Mouse (Mus musculus) ES-CJ7 (cell line): Measurements from ENCODE around the gene Fate1.
A peak's percentile ranks its signal among the peaks of the same experiment; 100 is the strongest.
"Not testable (repeated sequence)": the region's sequence is repeated elsewhere in the genome, so short reads cannot be mapped to it uniquely, and the experiment has no call there.

Source experiments
- DNase-seq: peaks from one replicate; pipeline ENCODE4 v3.0.0; 2011; ENCODE audit warnings: low read depth, low spot score

The Fate1 gene

GRCm38 (mm10) chrX:71972686-71973085 is at the start of gene Fate1:
Gene Fate1 (plus strand): TSS chrX:71972986.
- DNase-seq = no peak

DNA sequence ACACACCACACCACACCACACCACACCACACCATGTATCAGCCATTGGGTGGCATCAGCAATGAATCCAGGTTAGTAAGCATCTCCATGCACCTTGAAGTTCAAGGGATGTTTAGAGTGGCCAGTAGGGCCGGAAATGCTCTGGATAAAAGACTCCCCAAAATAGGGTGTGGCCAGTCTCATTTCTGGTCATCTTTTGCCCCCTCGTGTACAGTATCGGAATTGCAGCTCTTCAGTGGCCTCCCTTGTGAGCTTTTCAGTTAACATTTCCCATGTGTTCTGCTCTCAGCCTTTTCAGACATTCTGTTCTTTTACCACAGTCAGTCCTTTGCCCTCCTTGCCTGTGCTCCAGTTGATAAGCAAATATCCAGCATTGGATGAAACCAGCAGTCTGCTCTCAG is 26.2 kb upstream of the Fate1 start:
- DNase-seq = peak; percentile 42

DNA sequence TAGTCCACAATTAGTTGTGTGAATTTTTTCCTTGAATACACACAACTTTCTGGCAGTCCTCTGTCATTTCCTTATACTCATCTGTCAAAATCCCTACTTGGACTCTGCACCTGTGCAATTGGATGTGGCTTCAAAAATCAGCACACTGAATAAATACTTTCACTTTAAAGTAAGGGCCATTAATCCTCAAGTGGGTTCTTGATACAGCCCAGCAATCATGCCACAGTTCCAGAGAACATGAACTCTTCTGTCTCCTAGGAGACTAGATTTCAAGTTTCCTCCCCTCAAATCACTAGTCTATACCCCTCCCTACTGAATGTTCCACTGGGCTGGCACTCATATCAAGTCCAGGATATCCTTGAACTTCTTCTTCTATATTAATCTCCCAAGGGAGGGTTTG is 14.4 kb upstream of the Fate1 start:
- no peak for DNase-seq

GRCm38 (mm10) chrX:71962073-71963051 is 10.4 kb upstream of the Fate1 start, which contains the start of gene Prrg3:
Gene Prrg3 (plus strand): TSS chrX:71962624.
- peak; percentile 55 for DNase-seq

DNA sequence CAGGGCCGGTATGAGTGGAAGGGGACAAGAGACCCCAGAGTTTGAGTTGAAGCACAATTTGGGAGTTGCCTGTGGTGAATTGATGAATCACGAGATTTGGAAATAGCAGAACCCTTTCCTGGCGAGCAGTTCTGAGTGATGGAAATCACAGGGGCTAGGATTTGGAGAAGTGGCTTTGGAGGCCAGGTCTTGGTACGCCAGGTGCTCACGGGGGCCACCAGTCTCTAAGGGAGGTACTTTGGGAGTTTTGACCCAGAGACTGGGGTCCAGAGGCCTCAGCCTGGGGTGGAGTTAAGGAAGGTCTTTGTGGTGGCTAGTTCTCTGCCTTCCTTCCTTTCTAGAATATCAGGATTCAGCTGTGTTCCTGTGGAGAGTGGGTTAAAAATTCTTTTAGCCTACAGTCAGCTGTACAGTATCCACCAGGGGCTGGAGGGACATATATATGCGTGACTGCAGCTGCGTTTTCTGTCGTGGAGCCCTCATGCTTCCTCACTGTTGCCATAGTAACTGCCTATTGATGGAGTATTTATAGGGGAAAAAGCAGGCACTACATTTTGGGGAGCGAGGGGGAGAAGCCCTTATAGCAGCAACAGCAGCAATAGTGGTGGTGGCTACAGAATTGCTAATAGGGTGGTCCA is 9.4 kb upstream of the Fate1 start:
- DNase-seq = no peak

- no peak for DNase-seq
Measured at GRCm38 (mm10) chrX:71968216-71968615, 4.6 kb upstream of the Fate1 start.

- no peak for DNase-seq
Measured at GRCm38 (mm10) chrX:71968816-71969215, 4.0 kb upstream of the Fate1 start.

DNA sequence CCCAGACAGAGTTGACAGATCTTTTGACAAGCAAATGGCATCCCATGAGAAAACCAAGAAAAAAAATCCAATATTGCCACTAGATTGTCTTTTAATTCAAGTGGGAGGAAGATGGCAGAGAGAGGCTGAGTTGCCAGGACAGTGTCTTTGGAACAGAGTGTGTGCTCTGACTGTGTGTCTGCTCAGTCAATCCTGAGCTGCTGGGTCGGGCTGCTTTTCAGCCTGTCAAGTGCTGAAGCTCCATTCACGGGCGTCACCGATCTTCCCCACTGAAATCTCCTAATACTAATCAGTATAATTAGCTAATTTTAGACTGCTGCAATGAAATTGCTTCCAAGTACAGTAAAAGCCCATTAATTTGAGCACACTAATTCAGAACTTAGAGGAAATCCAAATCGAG is 1.5 kb upstream of the Fate1 start:
- DNase-seq = no peak

DNA sequence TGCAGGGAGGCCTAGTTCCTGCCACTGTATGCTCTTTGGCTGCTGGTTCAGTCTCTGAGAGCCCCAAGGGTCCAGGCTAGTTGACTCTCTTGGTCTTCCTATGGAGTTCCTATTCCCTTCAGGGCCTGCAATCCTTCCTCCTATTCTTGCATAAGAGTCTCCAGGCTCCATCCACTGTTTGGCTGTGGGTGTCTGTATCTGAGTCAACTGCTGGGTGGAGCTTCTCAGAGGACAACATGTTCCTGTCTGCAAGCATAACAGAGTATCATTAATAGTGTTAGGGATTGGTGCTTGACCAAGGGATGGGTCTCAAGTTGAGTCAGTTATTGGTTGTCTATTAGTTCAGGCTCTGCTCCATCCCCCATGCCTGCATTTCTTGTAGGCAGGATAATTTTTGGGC is 4.9 kb downstream of the Fate1 start:
- not testable (repeated sequence) for DNase-seq

GRCm38 (mm10) chrX:71980443-71980842 is 7.7 kb downstream of the Fate1 start:
- no peak for DNase-seq

DNA sequence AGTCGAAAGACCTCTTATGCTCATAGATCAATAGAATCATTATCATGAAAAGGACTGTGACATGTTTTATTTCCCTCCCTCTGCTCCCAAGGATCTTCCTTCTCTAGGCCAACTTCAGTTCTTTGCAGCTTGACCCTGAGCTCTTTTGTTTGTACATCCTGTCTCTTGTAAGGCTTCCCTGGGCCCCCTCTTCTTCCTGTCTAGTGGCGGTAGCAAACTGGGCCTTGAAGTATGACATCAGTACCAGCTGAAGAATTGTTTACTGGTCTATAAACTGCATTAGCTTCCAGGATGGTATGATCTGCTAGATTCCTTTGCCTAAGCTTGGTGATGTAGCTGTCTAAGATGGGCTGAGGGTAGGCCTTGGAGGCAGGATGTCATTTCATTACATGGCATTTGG is 8.5 kb downstream of the Fate1 start:
- no peak for DNase-seq

DNA sequence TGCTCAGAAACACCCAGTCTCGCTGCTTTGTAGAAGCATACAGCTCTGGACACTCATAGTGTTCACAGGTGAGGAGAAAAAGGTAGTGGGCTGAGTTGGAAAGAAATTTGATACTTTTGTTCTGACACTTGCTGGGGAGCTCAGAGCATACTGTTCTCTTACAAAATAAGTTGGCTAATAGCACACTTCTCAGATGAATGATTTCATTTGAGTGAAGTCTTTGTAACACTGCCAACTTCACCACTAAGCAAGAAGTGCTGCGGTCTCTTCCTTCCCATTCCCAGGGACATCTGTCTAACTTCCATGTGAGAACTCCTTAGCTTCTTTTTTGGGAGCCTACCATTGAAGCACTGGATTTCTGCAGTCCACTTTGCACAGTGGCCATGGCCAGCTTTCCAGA is 10.4 kb downstream of the Fate1 start:
- DNase-seq = no peak

DNA sequence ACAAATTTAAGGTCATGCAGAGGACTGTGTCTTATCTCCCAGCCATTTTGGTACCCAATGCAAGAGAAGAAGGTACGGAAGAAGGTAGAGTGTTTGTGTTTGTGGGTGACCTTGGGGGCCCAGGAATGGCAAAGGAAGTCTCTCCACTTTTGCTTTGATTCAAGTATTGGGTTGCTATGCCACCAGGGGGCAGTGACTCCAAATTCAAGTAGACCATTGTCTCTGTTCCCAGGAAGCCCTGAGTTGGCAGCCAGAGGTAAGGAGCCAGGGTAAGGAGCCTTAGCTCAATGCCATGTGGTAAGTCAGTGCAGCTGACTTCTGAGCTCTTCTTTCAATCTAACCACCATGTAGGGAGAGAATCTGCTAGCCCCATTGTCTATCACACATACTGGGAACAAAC is 11.0 kb downstream of the Fate1 start:
- peak; percentile 25 for DNase-seq

DNA sequence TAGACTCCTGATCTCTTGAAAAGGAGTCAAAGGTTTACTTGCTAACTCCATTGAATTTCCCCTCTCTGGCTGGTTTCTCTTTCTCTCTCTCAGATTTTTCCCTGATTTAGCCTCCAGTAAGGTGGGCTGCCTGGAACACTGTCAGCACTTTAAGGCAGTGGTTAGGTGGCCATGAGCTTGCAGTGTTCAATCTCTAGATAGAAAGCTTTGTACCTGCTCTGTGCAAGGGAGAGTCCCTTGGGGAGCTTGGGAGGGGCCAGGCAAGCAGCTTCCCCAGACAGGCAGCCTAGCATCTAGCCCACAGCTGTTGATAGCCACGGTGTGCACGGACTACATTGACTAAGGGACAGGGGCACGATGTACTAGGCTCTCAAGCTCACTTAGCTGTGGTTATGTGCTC is 18.8 kb downstream of the Fate1 start, which contains the start of gene Cnga2:
TSS of gene Cnga2 (plus strand) at position 301 of the 400 bp plus-strand sequence.
- no peak for DNase-seq

DNA sequence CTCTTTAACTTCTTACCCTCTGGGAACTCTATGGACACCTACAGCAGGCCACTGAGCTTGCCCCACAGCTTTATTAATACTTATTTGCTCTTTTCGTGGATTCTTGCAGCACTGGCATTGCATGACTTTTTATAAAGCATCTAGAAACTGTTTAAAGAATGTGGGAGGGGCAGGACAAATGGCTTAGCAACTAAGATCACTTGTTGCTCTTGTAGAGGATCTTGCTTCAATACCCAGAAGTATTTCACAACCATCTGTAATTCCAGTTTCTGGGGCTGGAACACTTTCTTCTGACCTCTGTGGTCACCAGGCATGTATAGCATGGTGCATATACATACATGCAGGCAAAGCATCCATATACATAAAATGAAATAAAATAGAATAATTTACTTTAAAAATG is 23.2 kb downstream of the Fate1 start:
- DNase-seq = no peak

DNA sequence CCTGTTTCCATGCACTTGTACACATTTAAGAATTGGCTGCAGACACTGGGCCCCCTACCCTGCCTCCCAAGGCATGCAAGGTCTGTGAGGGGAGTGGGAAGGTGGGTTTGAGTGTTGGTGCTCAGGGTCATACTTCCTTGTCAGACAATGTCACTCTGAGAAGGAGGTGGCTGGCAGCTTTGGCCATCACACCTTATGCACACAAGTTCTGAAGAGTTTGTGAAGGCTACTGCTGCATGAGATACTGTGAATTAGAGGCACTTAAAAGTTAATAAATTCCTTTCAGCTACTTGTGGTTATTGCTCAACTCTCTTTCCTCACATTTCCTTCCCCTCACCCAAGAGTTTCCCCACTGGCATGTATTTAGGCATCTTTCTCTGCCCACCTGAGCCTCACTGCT is 37.1 kb downstream of the Fate1 start:
- DNase-seq = no peak

DNA sequence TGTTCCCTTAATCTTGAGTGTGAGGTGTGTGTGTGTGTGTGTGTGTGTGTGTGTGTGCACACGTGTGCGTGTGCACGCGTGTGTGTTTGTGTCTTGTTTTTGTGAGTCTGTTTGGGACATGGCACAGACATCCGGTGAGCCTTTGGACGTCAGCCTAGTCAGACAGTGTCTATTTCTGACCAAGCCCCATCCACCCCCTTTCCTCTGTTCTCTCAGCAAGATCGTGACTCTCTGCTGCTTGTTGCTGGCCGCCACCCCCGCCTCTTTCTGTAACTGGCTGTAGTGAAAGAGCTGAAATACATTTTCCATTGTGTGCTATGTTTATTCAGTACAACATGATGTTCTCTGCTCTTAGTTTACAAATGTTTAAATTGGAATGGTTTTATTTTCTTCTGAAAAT is 39.5 kb downstream of the Fate1 start:
- no peak for DNase-seq

GRCm38 (mm10) chrX:72012804-72013203 is 40.0 kb downstream of the Fate1 start:
- DNase-seq = peak; percentile 10

GRCm38 (mm10) chrX:72022241-72022640 is 49.5 kb downstream of the Fate1 start:
- no peak for DNase-seq

DNA sequence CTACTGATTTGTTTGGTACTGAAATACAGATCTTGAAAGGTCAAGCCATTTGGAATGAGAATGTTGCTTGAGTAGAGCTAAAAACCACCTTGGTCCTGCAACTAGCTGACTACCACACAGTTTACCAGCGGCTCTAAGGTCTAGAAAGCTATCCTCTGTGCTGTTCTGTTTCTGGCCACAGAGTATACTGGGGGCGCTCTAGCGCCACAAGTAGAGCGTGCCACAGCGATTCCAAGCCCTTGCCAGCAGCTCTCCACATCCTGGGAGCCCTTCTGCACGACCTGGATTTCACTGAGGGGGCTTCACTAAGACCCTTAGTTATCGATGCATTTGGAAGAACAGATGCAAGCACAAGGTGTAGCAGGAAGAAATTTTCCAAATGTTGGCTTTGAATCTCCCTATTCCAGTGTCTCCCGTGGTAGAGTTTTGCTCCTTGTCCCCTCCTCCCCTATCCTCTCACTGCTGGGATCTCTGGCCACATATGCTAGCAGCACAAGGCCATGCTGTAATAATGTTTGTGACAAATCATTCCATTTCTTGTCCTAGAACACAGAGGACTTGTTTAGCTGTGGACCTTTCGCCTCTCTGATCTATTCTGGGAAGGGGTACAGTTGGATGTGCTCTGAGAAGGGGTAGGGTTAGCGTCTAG is 50.1 kb downstream of the Fate1 start:
- DNase-seq = peak; percentile 31

GRCm38 (mm10) chrX:72023542-72023941 is 50.8 kb downstream of the Fate1 start:
- no peak for DNase-seq
